Mouse (Mus musculus) urinary bladder, postnatal 25 days (tissue): ENCODE results near the gene Plgrkt.

Experiments
- DNase-seq: peaks from one replicate; pipeline ENCODE4 v3.0.0; 2022; ENCODE audit warnings: low spot score

The Plgrkt gene

DNA sequence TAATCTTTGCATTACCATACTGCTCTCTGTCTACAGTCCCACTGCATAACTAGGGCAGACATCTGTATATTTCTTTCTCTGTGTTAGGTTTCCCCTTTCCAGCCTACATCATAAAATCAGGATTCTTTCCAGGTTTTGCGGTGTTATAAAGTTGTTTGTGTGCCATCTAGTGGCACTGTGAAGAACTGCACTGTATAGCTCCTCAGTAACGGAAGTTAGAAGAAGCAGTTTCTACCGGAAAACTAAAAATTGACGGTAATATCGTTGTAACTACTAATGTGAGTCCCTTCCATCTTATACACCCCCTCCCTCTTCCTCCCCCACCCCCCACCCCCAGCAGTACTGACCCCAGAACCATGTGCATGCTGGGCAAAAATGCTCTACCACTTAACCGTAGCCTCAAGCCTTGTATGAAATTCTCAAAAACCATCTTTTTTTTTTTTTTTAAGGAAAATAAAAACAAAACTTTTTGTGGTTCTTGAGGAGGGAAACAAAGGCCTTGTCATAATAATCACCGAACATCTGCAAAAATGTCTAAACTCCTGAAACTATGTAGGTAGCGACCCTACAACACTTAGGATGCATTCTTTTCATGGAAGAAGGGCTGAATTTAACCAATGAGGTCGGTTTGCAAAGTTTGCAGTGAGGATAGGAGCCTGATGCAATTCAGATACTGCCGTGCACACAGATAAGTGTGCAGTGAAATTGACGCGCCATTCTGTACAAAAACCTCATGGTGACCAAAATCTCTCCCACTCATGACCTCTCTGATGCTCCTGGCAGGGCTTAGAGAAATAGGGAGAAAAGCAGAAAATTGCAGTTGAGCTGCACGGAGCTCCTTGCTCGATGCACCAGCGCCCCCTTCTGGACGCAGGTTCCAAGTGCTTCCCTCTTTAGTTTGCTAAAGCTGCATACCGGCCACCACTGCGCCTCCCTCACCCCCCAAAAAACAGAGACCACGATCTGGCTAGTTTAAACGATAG is 12.0 kb downstream of the Plgrkt start:
- DNase-seq, result peak; percentile 90

DNA sequence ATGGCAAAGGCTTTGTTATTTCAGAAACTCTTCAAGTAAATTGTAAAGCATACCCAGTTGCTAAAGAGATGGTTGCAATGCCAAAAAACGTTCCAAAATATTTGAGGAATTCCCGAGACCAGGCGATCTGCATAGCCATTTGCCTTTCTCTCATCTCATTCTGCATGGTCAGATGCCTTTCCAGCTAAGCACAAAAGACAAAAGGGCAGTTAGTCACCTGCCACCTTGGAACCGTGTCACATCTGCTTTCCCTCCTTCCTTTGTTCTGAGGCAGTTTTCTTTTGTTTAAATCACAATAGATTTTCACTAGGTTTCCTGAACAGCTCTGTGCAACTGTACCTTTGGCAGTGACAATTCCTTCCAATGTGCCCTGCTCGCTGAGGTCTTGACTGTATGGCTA is 16.2 kb downstream of the Plgrkt start:
- DNase-seq, result no peak

DNA sequence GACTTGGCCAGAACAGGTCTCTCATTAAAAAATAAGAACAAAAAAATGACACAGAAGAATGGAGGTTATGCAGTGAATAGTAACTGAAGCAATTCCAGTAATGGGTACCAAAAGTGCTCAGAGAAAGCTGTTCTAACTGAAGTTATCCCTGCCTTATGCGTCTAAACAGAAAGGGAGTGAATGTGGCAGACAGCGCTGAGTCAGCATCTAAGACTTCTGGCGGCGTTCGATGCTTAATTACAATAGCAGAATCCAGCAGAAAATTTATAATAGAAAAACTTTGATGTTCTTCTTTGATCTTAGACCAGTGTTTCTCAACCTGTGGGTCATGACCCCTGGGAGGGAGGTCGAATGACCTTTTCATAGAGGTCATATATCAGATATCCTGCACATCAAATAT is 21.6 kb downstream of the Plgrkt start:
- no peak for DNase-seq

DNA sequence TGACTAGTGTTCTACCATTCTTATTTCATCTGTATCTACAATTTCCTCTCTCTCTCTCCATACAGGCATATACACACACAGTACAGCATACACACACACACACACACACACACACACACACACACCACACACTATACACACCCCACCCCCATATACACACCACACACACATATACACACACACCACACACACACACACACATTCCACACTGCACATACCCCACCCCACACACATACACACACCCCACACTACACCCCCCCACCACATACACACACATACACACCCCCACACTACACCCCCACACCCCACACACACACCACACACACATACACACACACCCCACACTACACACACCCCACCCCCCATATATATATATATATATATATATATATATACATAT is 22.3 kb downstream of the Plgrkt start:
- DNase-seq, result no peak

DNA sequence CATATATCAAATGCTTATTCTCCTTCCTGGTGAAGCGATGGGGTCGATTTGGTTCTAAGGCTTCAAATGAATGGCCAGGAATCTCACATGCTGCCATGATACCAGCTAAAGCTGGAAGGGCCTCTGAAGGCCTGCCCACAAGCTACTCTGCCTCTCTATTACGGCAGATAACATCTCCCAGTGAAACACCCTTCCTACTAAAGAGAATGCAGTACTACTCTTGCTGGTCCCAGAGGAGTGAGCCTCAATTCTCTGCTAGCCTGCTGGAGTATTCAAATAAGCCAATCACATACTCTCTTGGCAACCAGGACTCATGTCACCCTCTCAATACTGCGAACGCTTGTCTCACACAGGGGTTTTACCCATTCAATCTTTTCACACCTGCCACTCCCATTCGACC is 24.9 kb downstream of the Plgrkt start:
- DNase-seq, result no peak

DNA sequence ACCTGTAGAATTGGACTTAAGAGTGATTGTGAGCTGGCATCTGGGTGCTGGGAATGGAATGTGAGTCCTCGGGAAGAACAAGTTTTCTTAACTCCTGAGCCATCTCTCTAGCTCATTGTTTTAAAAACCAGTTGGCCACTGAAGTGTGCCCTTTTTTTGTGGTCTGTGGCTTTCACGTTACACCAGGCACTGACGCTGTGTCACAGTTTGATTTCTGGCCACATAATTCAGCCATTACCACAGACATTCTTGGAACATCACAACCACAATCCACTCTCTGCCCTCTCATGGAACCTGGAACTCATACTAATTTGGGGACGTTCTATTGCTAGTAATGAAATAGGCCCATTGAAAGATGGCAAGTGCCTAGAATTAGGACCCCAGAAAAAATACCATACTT is 26.2 kb downstream of the Plgrkt start:
- no peak for DNase-seq

DNA sequence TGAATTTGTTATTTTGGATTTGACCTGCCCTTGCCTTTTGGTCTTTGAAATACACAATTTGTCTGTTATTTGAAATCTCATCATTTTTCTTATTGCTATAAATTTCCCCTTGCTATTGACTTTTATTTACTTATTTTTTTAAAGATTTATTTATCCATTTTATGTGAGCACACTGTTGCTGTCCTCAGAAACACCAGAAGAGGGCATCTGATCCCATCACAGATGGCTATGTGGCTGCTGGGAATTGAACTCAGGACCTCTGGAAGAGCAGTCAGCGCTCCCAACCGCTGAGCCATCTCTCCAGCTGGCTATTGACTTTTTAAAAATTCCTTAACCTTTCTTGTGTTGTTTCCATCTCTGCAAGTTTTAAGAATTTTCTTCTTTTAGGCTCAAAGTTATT is 30.6 kb downstream of the Plgrkt start:
- no peak for DNase-seq

DNA sequence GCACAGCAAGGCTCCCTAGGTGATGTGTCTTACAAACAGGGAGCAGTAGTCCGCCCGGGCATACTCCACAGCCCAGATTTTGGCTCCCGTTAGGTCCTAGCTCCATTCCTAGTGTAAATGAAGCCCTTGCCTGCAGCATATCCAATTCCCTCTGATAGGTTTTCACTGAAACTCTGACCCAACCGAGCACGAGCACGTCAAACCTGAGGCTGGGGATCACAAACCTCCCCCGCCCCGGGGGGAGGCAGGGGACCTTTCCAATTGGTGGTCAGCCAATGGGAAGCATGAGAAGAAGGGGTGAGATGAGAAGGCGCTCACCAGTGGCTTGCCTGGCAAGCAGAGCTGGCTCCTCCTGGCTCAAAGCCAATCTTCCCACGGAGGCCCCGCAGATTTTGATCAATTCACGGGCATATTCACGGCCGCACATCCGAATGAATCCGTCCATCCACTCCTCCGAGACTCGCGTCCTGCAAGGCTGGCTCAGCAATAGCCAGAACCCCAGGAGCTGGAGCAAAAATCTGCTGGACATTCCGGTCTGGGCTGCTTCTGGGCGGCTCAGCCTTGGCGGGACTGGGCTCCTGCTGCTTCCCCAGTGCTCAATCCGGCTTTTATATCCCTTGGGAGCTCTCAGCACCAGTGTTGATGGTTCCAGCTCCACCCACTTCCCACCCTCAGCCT is 33.0 kb downstream of the Plgrkt start, which contains the start of gene Rln1:
Rln1 (minus strand) TSS at position 603 of the 678 bp plus-strand sequence.
- peak; percentile 10 for DNase-seq

DNA sequence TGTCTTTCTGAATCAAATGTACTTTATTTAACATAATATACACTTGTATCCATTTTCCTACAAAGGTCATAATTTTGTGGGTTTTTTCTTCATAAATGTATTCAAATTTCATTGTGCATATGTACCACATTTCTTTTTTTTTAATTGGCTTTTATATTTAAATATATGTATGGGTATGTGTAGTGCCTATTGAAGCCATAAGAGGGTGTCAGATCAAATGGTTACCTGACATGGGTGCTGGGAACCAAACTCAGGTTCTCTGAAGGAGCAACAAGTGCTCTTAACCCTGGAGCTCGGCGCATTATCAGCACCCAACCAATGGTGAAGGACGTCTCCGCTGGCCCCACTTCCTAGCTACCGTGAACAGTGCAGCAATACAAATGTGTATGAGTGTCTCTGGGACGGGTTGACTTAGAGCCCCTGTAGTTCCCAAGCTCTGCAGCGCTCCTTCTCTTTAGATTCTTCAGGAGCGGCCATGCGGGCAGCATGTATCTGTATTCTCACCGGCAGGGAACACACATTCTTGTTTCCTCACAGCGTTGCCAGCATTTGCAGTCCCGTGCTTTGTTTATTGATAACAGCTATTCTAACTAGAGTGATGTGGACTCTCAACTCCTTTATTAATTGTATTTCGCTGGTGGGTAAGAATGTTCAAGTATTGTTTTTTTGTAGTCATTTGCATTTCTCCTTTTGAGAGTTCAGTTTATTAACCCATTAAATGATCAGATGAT is 40.2 kb downstream of the Plgrkt start:
- DNase-seq, result no peak

DNA sequence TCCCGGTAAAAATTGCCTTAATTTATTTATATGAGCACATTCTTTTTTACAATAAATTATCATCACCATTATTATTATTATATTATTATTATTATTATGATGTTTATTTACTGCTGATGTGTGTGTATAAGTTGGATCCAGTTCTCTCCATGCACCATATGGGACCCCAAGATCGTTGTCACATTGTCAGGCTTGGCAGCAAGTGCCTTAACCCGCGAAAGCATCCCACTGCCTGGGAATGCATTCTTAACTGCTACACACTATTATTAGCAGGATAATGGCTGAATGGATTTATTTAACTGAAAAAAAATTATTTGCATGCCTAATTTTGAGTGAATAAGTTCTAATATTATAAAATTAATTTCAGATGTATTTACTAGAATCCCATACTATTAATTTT is 40.8 kb downstream of the Plgrkt start:
- DNase-seq, result no peak

DNA sequence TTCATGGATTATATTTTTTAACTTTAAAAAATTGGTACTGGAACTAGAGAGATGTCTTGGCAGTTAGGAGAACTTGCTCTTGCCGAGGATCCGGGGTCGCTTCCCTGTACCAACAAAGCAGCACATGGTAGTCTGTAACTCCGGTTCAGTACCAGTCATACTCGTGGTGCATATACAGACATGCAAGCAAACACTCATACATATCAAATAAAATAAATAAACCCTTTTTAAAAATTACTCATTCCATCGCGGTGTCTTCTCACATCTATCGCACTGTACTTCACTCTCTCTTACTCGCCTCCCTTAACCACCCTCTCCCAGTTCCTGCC is 41.4 kb downstream of the Plgrkt start:
- no peak for DNase-seq

DNA sequence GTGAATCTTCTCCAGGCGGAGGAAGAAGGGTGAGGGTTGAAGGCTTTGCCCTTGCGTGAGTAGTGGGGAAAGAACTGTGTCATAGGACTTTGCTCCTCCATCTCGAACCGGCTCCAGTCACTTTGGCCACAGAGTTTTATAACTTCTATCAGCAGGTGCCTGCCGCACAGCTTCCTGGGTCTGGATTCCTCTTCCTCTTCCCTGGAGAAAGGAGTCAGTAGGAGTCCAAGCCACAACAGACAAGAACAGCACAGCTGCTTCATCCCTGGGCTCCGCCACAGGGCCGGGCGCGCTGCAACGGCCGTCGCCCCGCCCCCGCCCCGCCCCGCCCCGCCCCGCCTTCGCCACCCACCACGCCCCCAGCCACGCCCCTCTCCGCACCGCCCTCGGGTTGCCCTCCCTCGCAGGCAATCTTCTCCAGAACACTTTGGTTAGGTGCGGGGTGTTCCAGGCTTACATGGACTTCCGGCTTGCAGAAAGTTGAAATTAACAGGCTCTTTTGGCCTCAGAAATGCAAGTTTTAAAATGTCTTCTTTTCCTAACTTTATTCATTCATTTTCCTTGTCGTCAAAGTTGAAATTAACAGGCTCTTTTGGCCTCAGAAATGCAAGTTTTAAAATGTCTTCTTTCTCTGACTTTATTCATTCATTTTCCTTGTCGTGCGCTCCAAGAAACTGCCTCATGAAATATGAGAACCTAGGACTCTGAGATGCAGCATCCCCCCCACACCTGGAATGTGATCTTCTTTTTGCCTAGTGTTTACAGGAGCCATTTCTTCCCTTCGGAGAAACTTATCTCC is 41.9 kb downstream of the Plgrkt start, which contains the start of gene Insl6:
Insl6 (minus strand) TSS at position 304 of the 799 bp plus-strand sequence.
- peak; percentile 75 for DNase-seq

DNA sequence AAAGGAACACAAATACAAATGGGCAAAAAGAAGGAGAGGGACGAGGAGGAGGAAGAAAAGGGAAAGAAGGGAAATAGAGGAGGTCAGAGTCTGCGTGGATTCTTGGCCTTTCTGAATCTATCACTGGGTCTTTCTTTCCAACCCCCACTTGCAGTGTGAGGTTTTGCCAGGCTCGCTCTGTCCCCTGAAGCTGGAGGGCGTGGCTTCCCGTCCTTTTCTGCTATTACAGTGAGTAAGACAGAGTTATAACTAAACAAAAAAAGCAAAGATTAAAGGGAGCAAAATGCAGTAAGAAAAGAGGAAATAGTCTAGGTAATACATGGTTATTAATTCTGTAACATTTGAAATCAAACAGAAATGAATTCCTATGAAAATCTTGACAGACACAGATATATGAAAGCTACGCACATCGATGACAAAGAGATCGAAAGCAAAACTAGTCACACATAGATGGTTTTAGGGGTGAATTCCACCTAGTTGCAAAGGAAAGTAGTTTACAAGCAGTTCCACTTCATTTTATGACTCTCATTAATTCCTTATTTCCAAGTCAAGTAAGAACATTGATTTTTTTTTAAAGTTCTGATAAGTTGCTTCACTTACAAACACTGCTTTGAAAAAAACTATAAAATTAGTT is 43.7 kb downstream of the Plgrkt start:
- no peak for DNase-seq

DNA sequence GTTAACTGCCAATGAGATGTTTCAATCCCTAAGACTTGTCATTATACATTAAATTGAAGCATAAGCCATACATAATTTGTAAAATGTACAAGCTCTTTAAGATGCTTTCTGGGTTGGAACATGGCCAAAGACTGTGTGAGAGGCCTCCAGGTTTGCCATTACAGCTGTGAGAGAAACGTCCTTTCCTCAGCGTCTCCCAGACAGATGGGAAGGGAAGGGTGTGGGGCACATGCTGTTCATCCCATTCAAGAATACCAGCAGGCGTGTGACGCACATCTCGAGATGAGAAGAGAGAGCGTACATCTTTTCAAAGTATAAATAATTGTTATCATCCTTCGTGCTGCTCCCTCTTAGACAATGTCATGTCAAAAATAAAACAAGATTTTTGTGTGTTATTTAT is 54.5 kb downstream of the Plgrkt start:
- DNase-seq, result no peak

DNA sequence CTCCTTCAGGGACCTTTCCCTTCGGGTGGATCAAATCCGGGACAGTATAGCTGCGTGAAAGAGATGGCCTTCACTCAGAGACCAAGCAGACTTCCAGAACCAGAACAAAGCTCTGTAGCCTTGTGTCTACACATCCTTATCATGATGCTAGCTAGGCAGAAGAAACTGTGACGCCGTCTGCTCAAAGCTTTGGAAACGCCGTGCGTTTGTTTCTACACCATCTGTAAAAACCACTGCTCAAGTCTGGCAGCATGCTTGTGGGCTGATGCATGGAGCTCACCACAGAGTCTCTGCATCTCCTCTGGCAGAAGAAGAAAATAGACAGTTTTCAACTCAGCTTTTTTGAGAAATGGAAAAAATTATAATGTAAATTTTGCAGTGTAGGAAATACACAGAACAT is 55.4 kb downstream of the Plgrkt start:
- no peak for DNase-seq

DNA sequence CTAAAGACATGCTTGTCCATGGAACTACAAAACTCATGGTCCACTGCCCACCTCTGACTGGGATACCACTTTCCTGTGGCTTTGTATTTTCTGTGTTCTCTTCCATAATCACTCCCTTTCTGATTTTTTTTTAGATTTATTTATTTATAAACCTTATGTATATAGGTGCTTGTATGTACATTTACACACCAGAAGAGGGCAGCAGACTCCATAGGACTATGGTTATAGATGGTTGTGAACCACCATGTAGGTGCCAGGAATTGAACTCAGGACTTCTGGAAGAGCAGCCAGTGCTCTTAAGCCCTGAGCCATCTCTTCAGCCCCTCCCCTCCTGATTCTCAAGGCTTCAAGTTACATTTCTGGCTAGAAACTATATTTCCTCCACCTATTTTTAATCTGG is 58.4 kb downstream of the Plgrkt start:
- no peak for DNase-seq

DNA sequence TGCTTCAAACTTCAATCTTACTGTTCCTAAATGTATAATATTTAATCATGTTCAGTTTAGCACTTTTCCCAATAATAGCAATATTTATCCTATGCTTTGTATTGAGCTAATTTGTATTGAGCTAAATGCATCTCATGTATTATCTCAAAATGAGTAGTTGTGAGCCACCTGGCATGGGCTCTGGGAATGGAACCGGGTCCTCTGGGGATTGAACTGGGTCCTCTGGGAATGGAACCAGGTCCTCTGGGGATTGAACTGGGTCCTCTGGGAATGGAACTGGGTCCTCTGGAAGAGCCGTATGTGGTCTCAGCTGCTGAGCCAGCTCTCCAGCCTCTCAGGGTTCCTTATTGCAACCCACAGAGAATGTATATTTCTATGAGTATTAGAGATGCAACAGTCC is 65.1 kb downstream of the Plgrkt start:
- no peak for DNase-seq

DNA sequence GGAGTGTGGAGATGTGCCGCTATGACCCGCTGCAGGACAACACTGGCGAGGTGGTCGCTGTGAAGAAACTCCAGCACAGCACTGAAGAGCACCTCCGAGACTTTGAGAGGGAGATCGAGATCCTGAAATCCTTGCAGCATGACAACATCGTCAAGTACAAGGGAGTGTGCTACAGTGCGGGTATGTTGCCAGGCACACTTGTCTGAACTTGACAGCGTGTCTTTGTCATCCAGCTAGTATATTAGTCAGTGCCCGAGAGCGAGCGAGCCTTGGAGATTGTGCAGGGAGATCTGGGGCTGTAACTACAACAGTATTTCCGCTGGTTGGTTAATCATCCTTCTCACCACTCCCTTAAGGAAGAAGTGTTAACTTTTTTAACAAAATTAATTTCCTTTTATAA is 66.3 kb downstream of the Plgrkt start:
- DNase-seq, result peak; percentile 28
